Mouse (Mus musculus): ENCODE measurements around the gene Snrnp25.

Snrnp25 gene

DNA sequence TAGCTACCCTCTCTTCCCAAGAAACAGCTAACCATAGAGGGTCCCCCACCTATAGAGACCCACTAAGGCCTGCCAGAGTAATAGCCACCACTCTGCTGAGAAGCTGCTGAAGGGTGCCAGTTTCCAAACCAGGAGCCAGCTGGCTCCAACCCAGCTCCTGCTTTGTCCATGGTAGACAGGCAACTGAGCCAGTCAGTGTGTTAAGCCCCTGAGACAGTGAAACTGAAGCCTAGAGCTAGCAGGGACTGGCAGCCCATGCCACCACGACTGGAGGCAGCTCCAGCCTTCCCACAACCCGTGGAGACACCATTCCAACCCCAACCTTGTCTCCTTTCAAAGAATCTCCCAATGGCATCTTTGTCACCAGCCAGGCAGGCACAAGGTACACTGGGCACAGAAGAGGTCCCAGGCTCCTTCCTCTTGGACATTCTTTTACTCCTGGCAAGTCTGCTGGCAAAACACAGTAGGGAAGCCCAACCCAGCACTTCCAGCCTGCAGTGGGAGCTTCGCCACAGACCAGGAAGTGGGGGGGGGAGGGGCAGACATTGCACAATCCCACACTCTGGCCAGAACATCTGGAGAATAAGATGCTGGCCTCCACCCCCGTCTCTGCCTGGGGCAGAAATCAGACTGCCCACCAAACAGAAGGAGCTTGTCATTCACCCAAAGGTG lies 19.4 kb downstream of the Snrnp25 start:
- DNase-seq (ENCODE audit: low read depth, low spot score), result peak; percentile 97

DNA sequence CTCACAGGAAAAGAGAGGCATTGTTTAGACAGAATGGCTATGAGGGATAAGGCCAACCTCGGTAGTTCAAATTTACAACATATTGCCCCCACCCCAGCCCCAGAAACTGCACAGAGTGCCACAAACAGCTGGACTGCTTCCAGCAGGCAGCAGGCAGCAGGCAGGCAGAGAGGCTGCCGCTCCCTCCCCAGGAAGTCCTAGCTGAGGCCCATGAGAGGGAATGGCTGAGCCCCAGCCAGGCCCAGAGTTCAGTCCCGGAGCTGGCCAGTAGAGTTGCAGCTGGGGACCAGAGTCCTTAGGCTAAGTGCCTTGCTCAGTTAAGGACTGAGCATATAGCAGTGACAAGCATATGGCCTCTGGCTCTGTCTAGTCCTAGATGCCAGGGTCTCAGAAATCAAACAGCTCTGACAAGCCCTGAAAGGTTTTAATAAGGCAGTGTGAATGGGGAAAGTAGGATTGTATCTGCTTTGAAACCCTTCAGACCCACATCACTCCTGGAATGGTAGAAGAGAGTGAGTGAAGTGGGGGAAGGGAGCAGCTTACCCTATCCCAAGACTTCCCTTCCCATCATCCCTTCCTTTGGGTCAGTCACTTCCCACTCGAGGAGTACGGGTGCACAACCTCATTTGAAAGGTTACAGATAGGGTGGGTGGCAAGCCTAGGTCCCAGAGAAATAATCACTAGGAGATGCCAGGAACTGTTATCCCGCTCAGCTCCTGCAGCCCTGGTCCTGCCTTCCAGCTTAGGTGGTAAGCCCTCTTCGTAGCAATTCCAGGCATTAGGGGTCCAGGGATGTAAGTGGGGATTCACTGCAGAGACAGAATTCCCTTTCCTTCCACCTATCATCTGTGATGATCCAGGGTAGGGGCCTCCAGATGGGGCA lies 20.2 kb downstream of the Snrnp25 start:
- peak; percentile 89 for DNase-seq (ENCODE audit: low read depth, low spot score)

DNA sequence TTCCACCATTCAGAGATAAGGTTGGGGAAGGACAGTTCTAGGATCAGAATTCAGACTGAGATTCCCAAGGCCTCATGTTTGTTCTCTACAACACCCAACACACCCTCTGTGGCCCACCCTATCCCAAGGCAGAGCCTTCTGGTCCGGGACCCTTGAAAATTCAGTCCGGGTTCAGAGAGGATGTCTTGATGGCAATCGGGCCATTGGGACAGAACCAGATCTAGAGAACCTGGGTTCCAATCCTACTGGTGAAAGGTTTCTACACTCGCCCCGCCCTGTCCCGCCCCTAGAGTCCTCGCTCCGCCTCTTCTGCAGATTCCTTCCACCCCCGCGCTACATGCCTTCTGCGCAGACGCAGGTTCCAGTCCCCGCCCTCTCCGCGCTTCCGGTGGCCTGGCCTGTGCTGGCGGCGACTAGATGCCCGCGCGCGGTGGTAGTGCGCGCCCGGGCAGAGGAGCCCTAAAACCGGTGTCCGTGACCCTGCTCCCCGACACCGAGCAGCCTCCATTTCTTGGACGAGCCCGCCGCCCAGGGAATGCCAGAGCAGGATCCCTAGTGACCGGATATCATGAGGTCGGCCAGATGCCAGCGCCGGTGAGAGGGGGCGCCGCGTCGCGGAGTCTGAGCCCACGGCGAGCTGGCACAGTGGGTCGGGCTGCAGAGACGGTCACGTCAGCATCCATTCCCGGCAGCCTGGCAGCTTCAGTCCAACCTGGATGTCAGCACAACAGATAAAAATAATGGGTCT lies 21.1 kb downstream of the Snrnp25 start, which contains the start of gene Mpg:
Gene Mpg, plus strand, starts transcription at position 382 of the 748 bp plus-strand sequence.
- peak; percentile 83 for DNase-seq (ENCODE audit: low read depth, low spot score)

DNA sequence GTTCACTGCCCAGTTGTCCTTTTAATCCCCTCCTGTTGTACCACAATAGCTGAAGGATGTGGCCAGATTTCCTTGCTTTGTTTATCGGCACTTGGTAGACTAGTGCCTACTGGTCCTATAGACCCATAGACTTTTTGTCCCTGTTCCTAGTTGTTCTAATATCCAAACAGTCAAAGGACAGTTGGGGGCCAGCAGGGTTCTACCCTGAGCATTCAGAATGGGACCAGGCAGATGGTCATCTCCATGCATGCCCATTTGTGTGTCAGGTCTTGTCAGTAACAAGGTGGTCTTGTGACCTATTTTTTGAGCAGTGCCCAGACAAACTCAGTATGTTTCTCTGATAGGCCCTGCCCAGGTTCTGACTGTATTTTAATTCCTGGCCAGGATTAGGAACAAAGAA lies 21.8 kb downstream of the Snrnp25 start:
- no peak for DNase-seq (ENCODE audit: low read depth, low spot score)

DNA sequence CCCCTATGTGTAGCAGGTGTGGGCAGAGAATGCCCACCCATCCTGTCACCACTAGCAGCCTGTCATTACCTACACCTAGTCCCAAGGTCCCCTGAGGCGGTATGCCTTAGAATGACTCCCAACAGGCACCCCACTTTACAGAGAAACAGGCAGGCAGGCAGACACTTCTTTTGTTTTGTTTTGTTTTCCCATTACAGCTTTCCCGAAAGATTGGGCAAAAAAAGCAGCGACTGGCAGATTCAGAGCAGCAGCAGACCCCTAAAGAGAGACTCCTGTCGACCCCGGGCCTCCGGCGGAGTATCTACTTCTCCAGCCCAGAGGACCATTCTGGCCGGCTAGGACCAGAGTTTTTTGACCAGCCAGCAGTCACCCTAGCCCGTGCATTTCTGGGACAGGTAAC lies 22.3 kb downstream of the Snrnp25 start:
- DNase-seq (ENCODE audit: low read depth, low spot score), result no peak

DNA sequence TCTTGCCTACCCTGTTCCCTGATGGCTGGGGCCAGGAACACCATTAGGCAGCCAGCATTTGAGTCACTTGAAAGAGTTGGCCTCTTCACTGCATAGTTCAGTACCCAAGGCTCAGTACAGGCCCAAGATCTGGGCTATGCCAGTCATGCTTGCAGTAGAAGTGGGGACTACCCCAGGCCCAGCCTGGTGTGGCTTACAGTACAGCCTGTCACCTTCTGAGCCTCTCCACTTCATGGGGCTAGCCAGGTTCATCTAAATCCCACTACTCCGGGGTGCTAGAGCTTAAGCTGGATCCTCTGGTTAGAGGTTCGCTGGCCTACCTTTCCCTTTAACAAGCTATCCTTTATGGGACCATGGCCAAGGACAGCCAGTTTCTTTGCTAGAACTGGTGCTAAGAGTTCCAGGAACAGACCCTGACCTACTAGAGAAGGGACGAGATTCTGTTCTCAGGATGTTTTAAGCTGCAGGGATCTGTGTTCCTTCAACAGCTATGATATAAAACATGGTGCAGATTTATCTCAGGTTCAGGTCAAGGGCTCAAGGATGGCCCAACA lies 23.2 kb downstream of the Snrnp25 start:
- no peak for DNase-seq (ENCODE audit: low read depth, low spot score)

DNA sequence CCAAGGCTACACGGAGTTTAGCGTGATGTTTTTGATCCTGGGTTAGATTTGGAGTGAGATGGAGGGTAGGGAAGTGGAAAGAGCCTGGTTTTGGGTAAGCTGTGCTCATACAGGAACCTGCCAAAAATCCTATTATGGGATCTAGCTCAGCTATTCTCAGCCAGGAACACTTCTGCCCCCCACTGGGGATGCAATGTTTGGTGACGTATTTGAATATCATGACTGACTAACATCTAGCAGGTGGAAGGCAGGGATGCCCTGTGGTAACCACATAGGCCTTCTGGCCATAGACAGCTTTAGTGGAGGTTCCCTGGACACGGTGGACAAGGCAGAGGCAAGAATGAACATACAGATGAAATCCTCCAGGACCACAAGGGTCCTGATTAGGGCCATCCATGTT lies 25.0 kb downstream of the Snrnp25 start:
- no peak for DNase-seq (ENCODE audit: low read depth, low spot score)

DNA sequence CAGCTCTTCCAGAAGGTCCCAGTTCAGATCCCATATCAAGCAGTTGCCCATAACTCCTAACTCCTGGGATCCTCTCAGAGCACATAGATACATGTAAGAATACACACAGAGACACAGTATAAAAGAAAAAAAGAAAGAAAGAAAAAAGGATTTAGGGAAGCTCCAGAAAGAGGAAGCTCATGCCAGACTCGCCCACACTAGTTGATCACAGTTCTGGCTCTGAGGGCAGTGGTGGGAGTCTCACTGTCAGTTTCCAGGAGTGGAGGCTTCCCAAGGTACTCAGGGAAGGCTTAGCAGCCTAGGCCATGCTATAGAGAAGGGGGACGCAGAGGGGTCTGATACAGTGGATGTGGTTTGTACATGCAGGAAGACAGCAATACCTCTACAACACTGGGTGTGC lies 25.9 kb downstream of the Snrnp25 start:
- no peak for DNase-seq (ENCODE audit: low read depth, low spot score)

DNA sequence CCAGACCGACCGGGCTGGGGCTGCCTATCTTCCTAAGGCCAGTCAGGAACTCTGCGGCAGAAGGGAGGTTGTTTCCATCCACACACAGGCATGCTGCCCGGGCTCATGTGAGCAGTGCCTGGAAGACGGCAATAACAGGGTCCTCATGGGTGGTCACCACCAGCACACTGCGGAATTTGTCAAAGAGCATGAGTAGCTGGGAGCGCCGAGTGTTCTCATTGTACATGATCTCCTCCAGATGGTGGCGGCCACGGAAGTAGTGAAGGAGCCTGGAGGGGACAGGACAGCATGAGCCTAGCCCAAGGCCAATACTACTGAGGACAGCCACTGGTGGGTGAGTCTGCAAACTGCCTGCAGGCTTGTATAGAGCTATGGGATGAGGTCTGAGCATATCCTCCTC lies 27.6 kb downstream of the Snrnp25 start:
- no peak for DNase-seq (ENCODE audit: low read depth, low spot score)

DNA sequence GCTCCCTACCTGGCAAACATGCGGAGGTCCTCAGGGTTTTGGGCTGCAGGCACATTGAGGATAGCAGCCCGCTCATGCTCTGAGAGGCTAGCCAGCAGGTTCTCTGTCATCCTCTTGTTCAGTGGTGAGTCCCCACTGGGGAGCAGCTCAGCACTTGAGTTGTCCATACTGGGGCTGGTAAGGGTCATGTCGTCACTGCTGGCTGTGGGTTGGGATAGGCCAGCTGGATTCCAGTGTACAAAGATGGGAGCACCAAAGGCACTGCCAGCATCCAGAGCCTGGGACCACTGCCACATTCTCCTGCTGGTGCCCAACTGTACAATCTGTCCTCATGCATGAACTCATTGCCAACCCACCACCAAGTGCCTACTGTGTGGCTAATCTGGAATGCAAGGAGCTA lies 28.7 kb downstream of the Snrnp25 start:
- DNase-seq (ENCODE audit: low read depth, low spot score), result no peak

DNA sequence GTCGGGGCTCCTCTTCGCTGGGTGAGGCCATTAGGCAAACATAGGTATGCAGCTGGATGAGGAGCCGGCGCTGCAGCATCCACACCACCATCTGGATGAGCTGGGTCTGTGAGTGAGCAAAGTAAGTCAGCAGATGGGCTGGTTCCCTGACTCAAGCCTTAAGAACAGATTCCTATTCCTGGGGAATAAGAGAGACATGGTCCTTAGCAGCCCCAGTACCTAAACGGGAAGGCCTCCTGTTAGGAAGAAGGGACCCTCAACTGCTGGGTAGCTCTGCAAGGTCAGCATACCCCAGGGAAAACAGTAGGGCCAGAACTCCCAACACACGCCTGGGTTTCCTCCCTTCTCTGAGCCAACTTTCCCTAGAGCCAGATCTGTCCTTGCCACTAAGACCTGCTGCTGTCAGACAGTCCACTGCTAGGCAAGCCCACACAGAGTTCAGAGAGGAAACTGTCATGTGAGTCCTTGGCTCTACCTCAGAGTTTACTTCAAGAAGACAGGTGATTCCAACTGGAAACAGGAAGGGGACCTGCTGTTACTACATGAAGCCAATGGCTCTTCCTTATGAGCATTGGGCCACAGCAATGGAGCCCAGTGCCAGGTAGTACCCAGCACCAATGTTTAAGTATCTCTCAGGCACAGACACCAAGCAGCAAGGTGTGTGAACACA lies 29.7 kb downstream of the Snrnp25 start:
- no peak for DNase-seq (ENCODE audit: low read depth, low spot score)

DNA sequence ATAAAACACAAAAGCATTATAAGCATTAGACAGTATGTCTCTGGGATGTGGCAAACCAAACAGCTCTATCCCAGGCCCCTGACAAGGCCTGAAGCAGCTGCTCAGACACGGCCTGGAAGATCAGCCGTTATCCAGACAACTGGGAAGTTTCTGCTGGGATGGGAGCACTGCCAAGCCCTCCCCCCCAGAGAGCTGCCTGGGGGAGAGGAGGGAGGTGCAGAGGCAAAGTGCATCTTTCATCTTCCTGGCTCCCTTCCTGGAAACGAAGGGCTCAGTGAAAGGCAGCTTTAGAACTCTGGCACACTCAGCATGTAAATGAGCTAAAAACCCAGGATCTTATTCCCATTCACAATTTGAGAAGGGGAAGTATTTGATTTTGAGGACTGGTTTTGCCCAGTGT lies 30.4 kb downstream of the Snrnp25 start:
- peak; percentile 61 for DNase-seq (ENCODE audit: low read depth, low spot score)

DNA sequence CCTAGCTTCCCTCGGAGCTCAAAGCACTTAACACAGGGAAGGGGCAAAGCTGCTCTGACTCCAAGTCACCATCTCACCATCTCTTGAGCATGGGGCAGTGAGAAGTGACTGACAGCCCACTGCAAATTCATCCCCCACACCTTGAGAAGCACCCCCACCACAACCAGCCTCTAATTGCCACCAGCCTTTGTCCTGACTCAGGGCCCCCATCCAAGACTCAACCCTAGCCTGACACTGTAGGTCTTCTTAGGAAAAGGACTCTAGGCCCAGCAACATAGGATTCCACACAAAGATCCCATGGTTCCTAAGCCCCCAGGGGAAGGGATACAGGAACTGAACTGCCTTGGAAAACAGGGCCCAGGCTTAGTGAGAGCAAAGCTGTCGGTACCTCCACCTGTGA lies 30.9 kb downstream of the Snrnp25 start:
- DNase-seq (ENCODE audit: low read depth, low spot score), result no peak

DNA sequence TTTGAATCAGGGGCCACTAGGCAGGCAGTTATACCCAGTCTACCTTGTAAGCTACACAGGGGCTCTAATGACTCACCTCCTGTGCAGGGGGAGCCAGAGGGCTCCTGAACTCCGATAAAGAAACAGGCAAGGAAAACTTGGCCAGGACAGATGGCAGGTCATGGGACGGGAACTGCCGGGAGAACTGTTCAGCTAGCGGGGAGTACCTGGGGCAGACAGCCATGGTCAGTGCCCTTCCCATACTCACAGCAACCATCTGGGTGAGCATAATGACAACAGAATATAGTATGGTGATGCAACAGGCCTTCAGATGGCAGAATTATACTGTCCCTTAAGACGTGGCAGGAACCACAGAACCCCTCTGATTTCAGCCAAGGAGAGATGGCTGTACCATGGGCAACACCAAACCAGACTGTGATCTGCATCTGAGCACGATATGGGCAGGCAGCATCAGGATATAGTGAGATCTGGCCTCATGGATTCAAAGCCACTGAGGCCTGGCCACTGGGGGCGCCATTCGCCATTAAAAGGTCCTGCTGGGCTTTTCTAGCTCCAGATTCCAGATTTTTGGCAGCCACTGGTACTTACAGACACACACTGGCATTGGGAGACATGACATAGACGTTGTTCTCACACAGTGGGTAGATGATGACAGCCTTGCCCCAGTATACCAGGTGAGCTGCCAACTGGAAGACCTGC lies 31.6 kb downstream of the Snrnp25 start:
- DNase-seq (ENCODE audit: low read depth, low spot score), result peak; percentile 85

DNA sequence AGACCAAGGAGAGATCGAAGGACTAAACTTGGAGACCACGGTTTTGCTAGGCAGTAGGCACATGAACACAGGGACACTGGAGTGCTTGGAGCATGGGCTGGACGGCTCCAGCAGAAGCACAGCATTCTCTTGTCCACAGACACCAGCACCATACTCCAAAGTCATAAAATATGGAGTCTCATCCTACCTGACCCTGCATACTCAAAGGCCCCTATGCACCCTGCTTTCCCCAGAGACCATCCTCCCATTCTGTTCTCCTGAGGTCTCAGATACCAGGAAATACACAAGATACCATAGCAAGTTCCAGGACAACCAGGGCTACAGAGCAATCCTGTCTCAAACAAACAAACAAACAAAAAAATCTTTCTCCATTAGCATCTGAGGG lies 32.2 kb downstream of the Snrnp25 start:
- DNase-seq (ENCODE audit: low read depth, low spot score), result no peak

DNA sequence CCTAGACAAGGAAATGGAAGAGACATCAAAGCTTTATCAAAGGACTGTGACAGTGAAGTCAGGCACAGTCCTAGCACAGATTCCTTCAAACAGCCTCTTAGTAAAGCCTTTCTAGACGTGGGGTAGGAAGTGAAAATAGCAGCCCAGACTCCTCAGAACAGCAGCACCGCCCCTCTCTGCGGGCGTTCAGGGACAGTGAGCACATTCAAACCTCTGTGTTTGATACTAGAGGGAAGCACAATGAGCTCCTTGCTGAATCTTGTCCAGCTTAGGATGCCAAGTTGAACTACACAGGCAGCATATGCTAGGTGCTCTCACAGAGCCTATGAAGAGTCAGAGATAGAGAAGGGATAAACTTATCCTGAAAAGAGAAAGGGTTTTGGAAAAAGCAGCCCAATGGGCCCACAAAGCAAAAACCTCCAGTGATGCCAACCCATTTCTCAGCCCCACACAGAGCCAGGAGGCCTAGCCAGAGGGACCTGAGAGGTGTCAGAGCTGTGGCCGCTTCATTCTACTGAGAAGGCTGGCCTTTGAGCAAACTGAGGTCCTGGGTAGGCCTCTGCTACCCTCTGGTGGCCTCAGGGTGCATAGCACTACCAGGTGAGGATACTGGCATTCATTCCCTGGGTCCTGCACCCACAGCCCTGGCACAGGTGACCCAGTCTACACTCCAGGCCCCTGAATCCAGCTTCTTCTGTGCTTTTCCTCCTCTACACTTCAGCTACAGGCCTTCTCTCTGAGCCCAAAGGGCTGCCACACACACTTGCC lies 33.1 kb downstream of the Snrnp25 start:
- peak; percentile 78 for DNase-seq (ENCODE audit: low read depth, low spot score)

DNA sequence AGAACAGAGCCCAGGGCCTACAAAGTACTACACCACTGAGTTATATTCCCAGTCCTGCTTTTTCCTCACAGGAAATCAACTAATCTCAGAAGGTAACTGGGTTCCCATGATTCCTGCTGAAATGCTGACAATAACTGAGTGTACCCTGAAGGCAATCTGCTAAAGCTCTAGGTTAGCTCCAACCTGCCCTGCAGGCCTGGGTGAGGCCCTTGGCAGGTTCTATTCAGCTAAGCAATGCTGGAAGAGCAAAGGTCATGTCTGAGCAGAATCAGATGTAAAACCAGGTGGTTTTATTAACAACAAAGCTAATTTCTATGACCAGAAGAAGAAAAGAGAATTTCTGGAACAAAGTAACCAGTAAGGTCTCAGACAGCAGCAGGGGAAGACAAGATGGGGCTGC lies 36.2 kb downstream of the Snrnp25 start:
- no peak for DNase-seq (ENCODE audit: low read depth, low spot score)

DNA sequence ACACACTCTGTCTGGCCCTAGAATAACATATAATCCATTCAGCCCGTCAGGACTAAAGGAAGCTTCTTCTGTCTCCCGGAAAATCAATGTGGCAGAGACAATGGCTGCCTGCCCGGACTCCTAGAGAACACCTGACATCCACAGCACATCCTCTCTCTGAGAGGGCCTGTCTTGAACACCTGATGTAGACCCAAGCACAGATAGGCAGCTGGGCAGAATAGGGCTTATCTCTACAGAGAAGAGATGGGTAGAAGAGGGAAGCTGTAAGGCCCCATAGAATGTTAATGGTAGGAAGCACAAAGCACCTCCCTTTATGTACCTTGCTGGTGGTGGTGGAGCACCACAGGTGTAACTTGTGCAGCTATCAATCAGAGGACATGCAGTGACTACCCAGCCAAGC lies 37.0 kb downstream of the Snrnp25 start:
- DNase-seq (ENCODE audit: low read depth, low spot score), result no peak

DNA sequence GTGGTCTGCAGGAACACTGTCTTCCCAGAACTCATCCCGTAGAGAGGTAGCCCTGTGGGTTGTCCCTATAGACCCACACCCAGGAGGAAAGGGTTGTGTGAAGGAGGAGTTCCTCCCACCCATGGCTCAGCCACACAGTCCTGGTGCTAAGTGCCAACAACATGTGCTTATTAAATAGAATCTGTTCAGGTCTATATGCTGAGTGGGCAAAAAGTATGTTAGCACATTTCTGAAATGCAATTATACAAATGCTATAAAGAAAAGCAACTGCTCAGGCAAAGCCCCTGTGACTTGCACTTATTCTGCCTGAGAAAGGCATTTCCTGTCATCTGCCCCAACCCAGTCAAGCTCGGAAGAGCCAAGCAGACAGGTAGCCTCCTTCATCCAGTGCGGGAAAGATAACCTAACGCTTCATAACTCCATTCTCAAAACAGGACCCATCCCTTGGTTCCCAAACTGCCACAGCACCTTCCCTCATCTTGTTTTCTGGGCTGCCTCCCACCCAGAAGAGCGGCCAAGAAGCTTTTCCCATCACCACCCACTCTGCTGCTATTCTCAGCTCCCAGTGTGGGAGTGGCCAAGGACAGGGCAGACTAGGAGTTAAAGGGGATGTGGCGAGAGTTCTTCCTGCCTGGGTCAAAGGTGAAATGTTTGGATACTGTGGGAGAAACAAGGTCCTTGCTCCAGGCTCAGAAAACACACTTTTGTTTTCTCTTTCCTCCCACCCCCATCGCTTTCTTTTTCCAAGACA lies 38.2 kb downstream of the Snrnp25 start:
- DNase-seq (ENCODE audit: low read depth, low spot score), result no peak

All from 3T3-L1 (cell line).